ENCODE assay signal across 11 mouse cellular contexts in the genomic region with DNA sequence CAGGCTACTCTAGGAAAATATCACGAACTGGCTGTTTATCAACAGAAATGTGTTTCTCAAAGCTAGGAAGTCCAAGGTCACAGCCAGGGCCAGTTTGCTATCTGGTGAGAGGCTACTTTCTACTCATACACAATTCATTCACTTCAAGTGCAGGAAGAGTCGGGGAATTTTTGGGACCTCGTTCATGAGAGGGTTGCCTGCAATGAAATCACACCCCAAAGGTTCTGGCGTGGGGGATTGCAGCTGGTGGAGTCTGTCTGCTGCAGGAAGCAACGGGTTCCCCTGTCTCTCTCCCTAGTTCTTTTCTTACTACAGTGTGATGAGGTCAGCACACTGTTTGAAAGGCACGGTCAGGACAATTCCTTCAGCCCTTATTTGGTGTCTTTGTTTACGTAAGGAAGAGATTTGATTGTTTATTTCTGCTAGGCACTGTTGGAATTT. TPM values are rescaled to one million over a fixed set of nuclear protein-coding genes. Genes with fewer than 3 reads are reported as not detected.
DNase-seq lines count a peak whose midpoint lies in the region; ATAC-seq lines count a peak whose summit lies in the region.
"Had no signal": no experiment of that assay in that cellular context is flagged by ENCODE, and none has a peak within 500 bp of the region (broad histone marks: within the 10 kb centered on the region; RNA-seq: fewer than 3 reads in every experiment).

No protein-coding gene starts in this region.

- no peak for DNase-seq in kidney, adult 9 months
- DNase-seq in adrenal gland, postnatal 25 days = peak; percentile 40
- no peak for DNase-seq in intestine, embryonic 14.5 days (ENCODE audit: low spot score)
- peak; percentile 23 for DNase-seq in lung, postnatal 14 days
- no peak for DNase-seq in cerebellum, postnatal 4 days (ENCODE audit: low spot score in 2 of 2)
- no peak for DNase-seq in spleen, postnatal 36 days (ENCODE audit: low spot score in 2 of 2)
- DNase-seq in layer of hippocampus, adult 8-10 months (ENCODE audit: low spot score in 2 of 2) = no peak
- DNase-seq: left cerebral cortex, postnatal 4 days; right cerebral cortex, postnatal 25 days had no signal

- H3K4me1 ChIP-seq in kidney, embryonic 14.5 days (ENCODE audit: control insufficient read depth, insufficient read depth, low read length) = peaks cover 10% of the 10 kb centered on the region
- peaks cover 24% of the 10 kb centered on the region for H3K4me1 ChIP-seq in intestine, embryonic 14.5 days (replicated peaks; ENCODE audit: control insufficient read depth, insufficient read depth, low read length)

- H3K4me3 ChIP-seq in kidney, embryonic 14.5 days (ENCODE audit: low read length) = no peak overlapping the region
- no peak overlapping the region for H3K4me3 ChIP-seq in intestine, embryonic 14.5 days (ENCODE audit: low read depth, low read length)

- H3K9me3 ChIP-seq in kidney, embryonic 14.5 days (ENCODE audit: control insufficient read depth, low read length) = no peaks in the 10 kb centered on the region
- no peaks in the 10 kb centered on the region for H3K9me3 ChIP-seq in intestine, embryonic 14.5 days (ENCODE audit: control insufficient read depth, low read length)

- no peak overlapping the region for H3K9ac ChIP-seq in kidney, embryonic 14.5 days (ENCODE audit: low read depth, low read length)
- no peak overlapping the region for H3K9ac ChIP-seq in intestine, embryonic 14.5 days (ENCODE audit: low read length)

- H3K4me2 ChIP-seq in kidney, embryonic 14.5 days (replicated peaks; ENCODE audit: low read depth, low read length) = no peak overlapping the region
- no peak overlapping the region for H3K4me2 ChIP-seq in intestine, embryonic 14.5 days (ENCODE audit: low read length)

- no peaks in the 10 kb centered on the region for H3K27me3 ChIP-seq in kidney, embryonic 14.5 days (ENCODE audit: control insufficient read depth, insufficient read depth, low read length)
- no peaks in the 10 kb centered on the region for H3K27me3 ChIP-seq in intestine, embryonic 14.5 days (replicated peaks; ENCODE audit: control insufficient read depth, insufficient read depth, low read length)

- no peak for ATAC-seq in kidney, embryonic 14.5 days (ENCODE audit: low FRiP score, low TSS enrichment)
- no peak for ATAC-seq in intestine, embryonic 14.5 days (replicated peaks; ENCODE audit: low FRiP score, low TSS enrichment, low read depth)
- ATAC-seq: midbrain, embryonic 16.5 days had no signal

- no peaks in the 10 kb centered on the region for H3K36me3 ChIP-seq in kidney, embryonic 14.5 days (ENCODE audit: control insufficient read depth, insufficient read depth, low read length)
- no peaks in the 10 kb centered on the region for H3K36me3 ChIP-seq in intestine, embryonic 14.5 days (ENCODE audit: control insufficient read depth, insufficient read depth, low read length)

- H3K27ac ChIP-seq in kidney, embryonic 14.5 days (ENCODE audit: low read depth, low read length) = peak overlapping the region; percentile 19; the same call in 1 of the 2 replicates
- peak overlapping the region; percentile 73 for H3K27ac ChIP-seq in intestine, embryonic 14.5 days (ENCODE audit: low read depth)

- 44% methylated on average over 7 of the region's 7 CpGs for WGBS in kidney, embryonic 14.5 days
- WGBS in intestine, embryonic 14.5 days = 13% methylated on average over 7 of the region's 7 CpGs

RNA-seq across cellular contexts. Expression of gene Alg14, which starts 48.8 kb away (rescaled TPM):
- 41.3 and 43.8 TPM in 2 replicates for polyA plus RNA-seq in kidney, embryonic 14.5 days (2014; fragmentation: Nextera tagmentation; extraction: Ambion mirVana)
- total RNA-seq in adrenal gland, postnatal 25 days (2021) = 41.7 and 55.2 TPM in 2 replicates
- 43.0 and 46.8 TPM in 2 replicates for polyA plus RNA-seq in intestine, embryonic 14.5 days (2014; fragmentation: Nextera tagmentation; extraction: Ambion mirVana)
- 10 to 100 TPM; 11.3 to 14.0 (median 12.9) TPM for total RNA-seq in layer of hippocampus, adult 8-10 months (2022)

RNA-seq across cellular contexts. Expression of gene Tmem56, which starts 57.4 kb away (rescaled TPM):
- polyA plus RNA-seq in kidney, embryonic 14.5 days (2014; fragmentation: Nextera tagmentation; extraction: Ambion mirVana) = 1.3 and 2.6 TPM in 2 replicates
- total RNA-seq in adrenal gland, postnatal 25 days (2021) = 30.2 and 34.0 TPM in 2 replicates
- polyA plus RNA-seq in intestine, embryonic 14.5 days (2014; fragmentation: Nextera tagmentation; extraction: Ambion mirVana) = 0.65 and 0.91 TPM in 2 replicates
- total RNA-seq in layer of hippocampus, adult 8-10 months (2022) = 10 to 100 TPM; 27.8 to 41.1 (median 33.5) TPM

Comparison
In these comparisons a context has a peak if more than half of its experiments do, and no peak if none do; other contexts are left out.
1. DNase-seq: peak in adrenal gland, postnatal 25 days (single experiment) and lung, postnatal 14 days (single experiment); none in kidney, adult 9 months (single experiment), intestine, embryonic 14.5 days (single experiment), cerebellum, postnatal 4 days (0 of 2), spleen, postnatal 36 days (0 of 2) and layer of hippocampus, adult 8-10 months (0 of 2).